Mouse (Mus musculus): ENCODE data around the gene Ptbp1. TPM values are rescaled to one million over a fixed set of nuclear protein-coding genes. Genes with fewer than 3 reads are reported as not detected.

Ptbp1 gene
- total RNA-seq, 2 experiments from 2014 or later = 187 to 218 TPM

GRCm38 (mm10) chr10:79832026-79832785 lies 22.0 kb upstream of the Ptbp1 start:
- ATAC-seq (replicated peaks; ENCODE audit: poor library complexity) = peak; percentile 27; the same call in 1 of the 2 replicates

- ATAC-seq (replicated peaks; ENCODE audit: poor library complexity) = peak; percentile 50
Observed at GRCm38 (mm10) chr10:79832786-79833181, 21.4 kb upstream of the Ptbp1 start.

GRCm38 (mm10) chr10:79834769-79835398 lies 19.3 kb upstream of the Ptbp1 start:
- ATAC-seq (replicated peaks; ENCODE audit: poor library complexity) = peak; percentile 72

GRCm38 (mm10) chr10:79836918-79837317 lies 17.3 kb upstream of the Ptbp1 start:
- no peak for ATAC-seq (replicated peaks; ENCODE audit: poor library complexity)

GRCm38 (mm10) chr10:79838151-79838550 lies 16.1 kb upstream of the Ptbp1 start:
- ATAC-seq (replicated peaks; ENCODE audit: poor library complexity) = no peak

- ATAC-seq (replicated peaks; ENCODE audit: poor library complexity) = peak; percentile 29; the same call in 1 of the 2 replicates
Observed at GRCm38 (mm10) chr10:79840091-79840490, 14.1 kb upstream of the Ptbp1 start.

- ATAC-seq (replicated peaks; ENCODE audit: poor library complexity) = peak; percentile 75
Observed at GRCm38 (mm10) chr10:79840644-79841551, 13.3 kb upstream of the Ptbp1 start.

GRCm38 (mm10) chr10:79842322-79842721 lies 11.9 kb upstream of the Ptbp1 start:
- ATAC-seq (replicated peaks; ENCODE audit: poor library complexity) = no peak

- no peak for ATAC-seq (replicated peaks; ENCODE audit: poor library complexity)
Observed at GRCm38 (mm10) chr10:79843476-79843875, 10.8 kb upstream of the Ptbp1 start.

- no peak for ATAC-seq (replicated peaks; ENCODE audit: poor library complexity)
Observed at GRCm38 (mm10) chr10:79846553-79846952, 7.7 kb upstream of the Ptbp1 start.

- ATAC-seq (replicated peaks; ENCODE audit: poor library complexity) = no peak
Observed at GRCm38 (mm10) chr10:79849941-79850628, 4.1 kb upstream of the Ptbp1 start.

GRCm38 (mm10) chr10:79851653-79852052 lies 2.6 kb upstream of the Ptbp1 start:
- no peak for ATAC-seq (replicated peaks; ENCODE audit: poor library complexity)

- no peak for ATAC-seq (replicated peaks; ENCODE audit: poor library complexity)
Observed at GRCm38 (mm10) chr10:79852107-79852789, 2.0 kb upstream of the Ptbp1 start.

GRCm38 (mm10) chr10:79852827-79853226 lies 1.4 kb upstream of the Ptbp1 start:
- ATAC-seq (replicated peaks; ENCODE audit: poor library complexity) = no peak

- 0 out of 2 replicates have a peak, but pooled peaks have one; percentile 5 for ATAC-seq (replicated peaks; ENCODE audit: poor library complexity)
Observed at GRCm38 (mm10) chr10:79853392-79853791, 835 bp upstream of the Ptbp1 start.

GRCm38 (mm10) chr10:79854801-79855541 lies 744 bp downstream of the Ptbp1 start:
- ATAC-seq (replicated peaks; ENCODE audit: poor library complexity) = peak; percentile 2

GRCm38 (mm10) chr10:79855558-79856184 lies 1.4 kb downstream of the Ptbp1 start:
- no peak for ATAC-seq (replicated peaks; ENCODE audit: poor library complexity)

- no peak for ATAC-seq (replicated peaks; ENCODE audit: poor library complexity)
Observed at GRCm38 (mm10) chr10:79856280-79856679, 2.1 kb downstream of the Ptbp1 start.
